Mouse (Mus musculus): ENCODE measurements around the gene Btbd35f5. TPM values are rescaled to one million over a fixed set of nuclear protein-coding genes. Genes with fewer than 3 reads are reported as not detected.
"Not testable (repeated sequence)": the region's sequence is repeated elsewhere in the genome, so short reads cannot be mapped to it uniquely, and the experiment has no call there.

The Btbd35f5 gene
- not detected in 2 replicates for polyA plus RNA-seq (2015; fragmentation: Nextera tagmentation; extraction: Ambion mirVana)

DNA sequence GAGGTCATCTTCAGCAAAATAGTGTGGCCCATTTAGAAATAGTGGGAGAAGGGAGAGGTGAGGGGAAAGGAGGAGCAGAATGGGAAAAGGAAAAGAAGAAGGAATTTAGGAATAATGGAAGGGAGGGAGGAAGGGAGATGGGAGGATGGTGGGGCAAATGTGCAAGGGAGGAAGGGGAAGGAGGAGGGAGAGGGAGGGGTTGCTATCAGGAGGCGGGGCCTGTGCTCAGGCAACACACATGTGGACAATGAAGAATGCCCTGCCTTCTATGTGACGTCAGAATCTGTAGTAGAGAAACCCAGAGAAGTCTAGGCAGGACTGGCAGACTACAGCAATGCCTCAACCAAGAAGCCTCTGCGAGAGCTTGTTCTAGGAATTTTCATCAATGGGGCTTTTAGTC lies at the start of gene Btbd35f5:
Gene Btbd35f5, plus strand, starts transcription at position 301 of the 400 bp plus-strand sequence.
- H3K4me2 ChIP-seq; H3K4me1 ChIP-seq; H3K9ac ChIP-seq; H3K9me3 ChIP-seq; H3K27me3 ChIP-seq; H3K27ac ChIP-seq; ATAC-seq (ENCODE audit: insufficient number of reproducible peaks, low FRiP score, low TSS enrichment, low read depth); H3K36me3 ChIP-seq; H3K4me3 ChIP-seq: not testable (repeated sequence)
- no CpG with 5 or more reads among the region's 3 CpGs for WGBS

DNA sequence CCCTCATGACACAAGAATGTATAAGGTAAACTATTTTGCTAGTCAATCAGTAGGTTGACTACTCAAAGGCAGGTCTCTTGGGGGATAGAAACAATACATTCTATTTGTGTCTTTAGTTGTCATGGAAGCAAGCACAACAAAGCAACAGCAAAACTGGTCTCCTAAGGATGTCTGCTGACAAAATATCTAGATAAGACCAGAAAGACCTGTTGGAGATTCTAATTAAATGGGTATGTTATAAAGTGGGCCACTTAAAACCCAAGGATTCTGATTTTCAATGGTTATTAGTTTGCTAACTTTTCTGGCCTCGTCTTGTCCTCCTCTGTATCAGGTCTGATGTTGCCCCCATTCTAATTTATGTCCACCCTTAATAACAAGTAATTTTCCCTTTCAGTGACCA lies 32.2 kb upstream of the Btbd35f5 start, which contains the start of gene Gm21789:
Gene Gm21789, plus strand, starts transcription at position 301 of the 400 bp plus-strand sequence.
- not testable (repeated sequence) for H3K4me1 ChIP-seq; H3K9ac ChIP-seq; H3K27ac ChIP-seq; ATAC-seq (ENCODE audit: insufficient number of reproducible peaks, low FRiP score, low TSS enrichment, low read depth); H3K27me3 ChIP-seq; H3K4me3 ChIP-seq; H3K9me3 ChIP-seq; H3K36me3 ChIP-seq; H3K4me2 ChIP-seq
- WGBS, result no CpG with 5 or more reads among the region's 1 CpGs

Other genes with a start within 250 kb of the Btbd35f5 start
- not detected in 2 replicates for gene Btbd35f21, start 247.8 kb upstream of the Btbd35f5 start, polyA plus RNA-seq (2015; fragmentation: Nextera tagmentation; extraction: Ambion mirVana)
- not detected in 2 replicates for gene Btbd35f30, start 79.3 kb upstream of the Btbd35f5 start, polyA plus RNA-seq (2015; fragmentation: Nextera tagmentation; extraction: Ambion mirVana)
- gene Gm21789, start 32.1 kb upstream of the Btbd35f5 start, polyA plus RNA-seq (2015; fragmentation: Nextera tagmentation; extraction: Ambion mirVana), result not detected in 2 replicates